Mouse (Mus musculus): ENCODE data around the gene Plekha6.

Gene Plekha6

GRCm38 (mm10) chr1:133163820-133164431 lies at the start of gene Plekha6:
Gene Plekha6, plus strand, starts transcription at chr1:133164210.
- DNase-seq (ENCODE audit: low spot score in 2 of 2) = peak; percentile 21 to 30

GRCm38 (mm10) chr1:133116108-133116507 lies 47.9 kb upstream of the Plekha6 start:
- DNase-seq (ENCODE audit: low spot score in 2 of 2) = no peak

DNA sequence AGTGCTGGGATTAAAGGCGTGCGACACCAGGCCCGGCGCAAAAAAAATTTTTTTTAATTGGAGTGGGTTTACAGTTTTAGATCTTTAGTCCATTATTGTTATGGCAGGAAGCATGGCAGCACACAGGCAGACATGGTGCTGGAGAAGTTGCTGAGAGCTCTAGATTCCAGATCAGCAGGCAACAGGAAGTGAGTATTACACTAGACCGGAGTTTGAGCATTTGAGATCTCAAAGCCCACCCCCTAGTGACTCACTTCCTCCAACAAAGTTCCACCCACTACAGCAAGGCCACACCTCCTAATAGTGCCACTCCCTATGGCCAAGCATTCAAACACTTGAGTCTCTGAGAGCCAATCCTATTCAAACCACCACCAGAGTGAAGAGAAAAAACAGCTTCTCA lies 45.9 kb upstream of the Plekha6 start:
- DNase-seq (ENCODE audit: low spot score in 2 of 2) = peak; percentile 34 to 37

GRCm38 (mm10) chr1:133118844-133119243 lies 45.2 kb upstream of the Plekha6 start:
- DNase-seq (ENCODE audit: low spot score in 2 of 2) = no peak

DNA sequence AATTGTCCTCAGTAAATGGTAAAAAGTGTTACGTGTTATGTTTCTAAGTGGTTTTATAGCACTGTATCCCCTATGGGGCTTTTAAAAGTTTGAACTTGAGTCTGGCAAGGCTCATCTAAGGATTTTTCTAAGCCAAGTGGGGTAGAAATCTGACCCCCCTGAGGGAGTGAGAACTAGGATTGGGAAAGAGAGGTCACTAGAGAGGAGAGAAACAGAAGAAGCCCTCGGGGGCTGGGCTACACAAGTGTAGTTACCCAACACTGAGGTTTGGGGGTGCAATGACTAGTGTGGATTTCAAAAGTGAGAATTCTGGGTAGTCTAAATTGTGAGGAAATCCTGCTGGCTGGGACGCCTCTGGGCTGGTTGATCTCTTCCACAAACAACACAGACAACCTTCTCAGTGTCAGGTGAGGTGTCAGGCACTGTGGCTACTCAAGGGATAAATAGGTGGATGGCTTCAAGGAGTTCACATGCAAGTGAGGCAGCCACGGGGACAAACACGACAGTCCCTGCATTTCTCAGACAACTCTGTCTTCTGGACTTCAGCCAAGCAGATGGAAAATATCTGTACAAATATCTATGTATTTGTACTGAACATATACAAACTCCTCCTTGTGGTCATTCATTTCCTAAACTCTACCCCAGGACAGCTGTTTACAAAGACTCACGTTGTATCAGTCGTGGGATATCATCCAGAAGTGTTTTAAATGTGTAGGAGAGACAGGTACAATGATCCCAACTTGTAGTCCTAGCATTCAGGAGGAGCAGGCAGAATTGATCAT lies 43.9 kb upstream of the Plekha6 start:
- DNase-seq (ENCODE audit: low spot score in 2 of 2) = no peak

GRCm38 (mm10) chr1:133121246-133121645 lies 42.8 kb upstream of the Plekha6 start:
- no peak for DNase-seq (ENCODE audit: low spot score in 2 of 2)

DNA sequence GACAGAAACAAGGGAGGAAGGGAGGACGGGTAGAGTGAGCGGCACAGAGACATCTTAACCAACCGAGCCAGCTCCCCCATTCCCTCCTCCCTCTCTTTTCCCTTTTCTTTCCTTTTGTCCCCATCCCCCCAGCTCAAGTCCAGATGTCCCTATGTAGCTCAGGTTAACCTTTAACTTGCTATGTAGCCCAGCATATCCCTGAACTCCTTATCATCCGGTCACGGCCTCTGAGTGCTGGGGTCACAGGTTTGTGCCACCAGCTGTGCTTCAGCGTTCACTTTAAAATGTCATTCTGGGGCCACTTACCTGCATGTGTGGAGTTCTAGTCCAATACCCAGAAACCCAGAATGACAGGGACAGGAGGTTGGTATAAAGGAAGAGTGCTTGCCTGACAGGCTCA lies 39.9 kb upstream of the Plekha6 start:
- no peak for DNase-seq (ENCODE audit: low spot score in 2 of 2)

DNA sequence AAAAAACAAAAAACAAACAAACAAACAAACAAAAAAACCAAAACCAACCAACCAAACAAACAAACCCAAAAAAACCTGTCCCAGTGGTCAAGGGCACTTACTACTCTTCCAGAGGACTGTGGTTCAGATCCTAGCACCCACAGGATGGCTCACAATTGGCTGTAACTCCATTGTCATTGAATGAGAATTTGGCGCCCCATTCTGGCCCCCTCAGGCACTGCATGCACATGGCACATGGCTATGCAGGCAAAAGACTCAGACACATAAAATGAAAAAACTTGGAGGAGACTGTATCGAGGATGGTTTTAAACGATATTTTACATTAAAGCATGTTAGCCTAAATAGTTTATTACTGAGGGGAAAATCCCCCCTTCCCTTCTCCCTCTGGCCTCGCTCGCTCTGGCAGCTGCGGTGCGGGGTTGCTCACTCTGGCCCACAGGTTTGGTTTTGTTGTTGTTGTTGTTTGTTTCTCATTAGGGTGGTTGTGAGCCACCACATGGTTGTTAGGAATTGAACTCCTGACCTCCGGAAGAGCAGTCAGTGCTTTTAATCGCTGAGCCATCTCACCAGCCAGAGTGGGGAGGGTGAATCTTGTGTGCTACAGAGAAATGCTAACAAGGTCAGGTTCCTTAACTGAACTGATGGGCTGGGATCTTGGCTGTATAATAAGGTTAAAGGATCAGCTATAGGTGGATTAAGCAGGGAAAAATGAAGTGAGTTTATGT lies 38.2 kb upstream of the Plekha6 start:
- DNase-seq (ENCODE audit: low spot score in 2 of 2) = no peak

DNA sequence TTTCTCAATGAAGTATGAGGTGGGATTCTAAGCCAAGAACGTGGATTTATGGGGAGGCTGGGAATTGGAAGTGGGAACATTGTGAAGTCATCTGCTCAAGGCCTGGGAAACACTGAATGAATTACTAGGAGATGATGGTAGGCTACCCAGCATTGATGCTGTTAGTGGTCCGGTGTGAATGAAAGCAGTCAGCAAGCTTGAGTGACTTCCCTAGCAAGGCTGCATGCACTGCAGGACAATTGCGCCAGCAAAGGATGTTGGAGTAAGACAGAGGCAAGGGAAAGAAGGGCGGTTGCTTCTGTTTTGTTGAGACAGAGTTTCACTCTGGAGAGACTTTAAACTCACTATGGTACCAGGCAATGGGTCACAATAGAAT lies 37.7 kb upstream of the Plekha6 start:
- no peak for DNase-seq (ENCODE audit: low spot score in 2 of 2)

GRCm38 (mm10) chr1:133127328-133127727 lies 36.7 kb upstream of the Plekha6 start:
- no peak for DNase-seq (ENCODE audit: low spot score in 2 of 2)

GRCm38 (mm10) chr1:133129471-133130221 lies 34.4 kb upstream of the Plekha6 start:
- no peak for DNase-seq (ENCODE audit: low spot score in 2 of 2)

DNA sequence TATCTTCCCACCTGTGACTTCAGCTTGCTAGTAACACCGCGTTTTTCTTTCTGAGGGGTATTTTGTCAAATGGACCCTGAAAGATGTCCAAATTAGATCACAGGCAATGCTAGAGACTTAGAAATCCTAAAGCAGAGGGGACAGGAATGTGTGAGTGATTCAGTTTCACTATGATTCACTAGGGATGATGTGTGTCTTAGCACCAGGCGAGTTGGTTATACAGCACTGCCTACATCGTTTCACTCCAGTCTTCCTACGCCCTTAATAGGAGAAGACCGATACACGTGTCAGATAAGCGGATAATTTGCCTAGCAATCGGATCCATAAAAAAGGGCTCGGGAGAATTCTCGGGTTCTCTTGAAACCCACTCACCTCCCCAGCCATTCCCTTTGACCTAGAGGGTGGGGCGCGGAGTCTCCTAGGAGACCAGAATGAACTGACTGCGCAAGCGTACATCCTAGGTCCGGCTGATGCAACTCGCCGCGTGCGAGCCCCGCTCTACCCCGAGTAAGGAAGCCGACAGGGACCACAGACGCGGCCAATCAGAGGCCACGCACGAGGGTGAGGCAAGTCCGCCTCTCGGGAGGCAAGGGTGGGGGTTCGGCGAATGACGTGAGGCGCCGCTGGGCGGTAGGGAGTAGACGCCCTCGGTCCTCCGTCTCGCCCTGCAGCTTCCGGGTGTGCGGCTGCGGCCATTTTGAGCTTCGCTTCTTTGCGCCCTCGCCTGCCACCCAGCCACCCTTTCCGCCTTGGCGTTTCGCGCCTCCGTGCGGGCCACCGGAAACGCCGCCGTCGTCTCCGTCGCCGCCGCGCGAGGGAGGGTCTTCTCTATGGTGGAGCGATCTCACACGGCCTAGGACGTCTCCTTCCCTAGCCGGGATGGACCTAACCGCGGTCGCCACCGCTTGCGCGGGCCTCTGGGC lies 33.1 kb upstream of the Plekha6 start, which contains the start of gene Ppp1r15b:
Gene Ppp1r15b, plus strand, starts transcription at position 506 of the 923 bp plus-strand sequence.
- peak; percentile 99 for DNase-seq (ENCODE audit: low spot score in 2 of 2)

DNA sequence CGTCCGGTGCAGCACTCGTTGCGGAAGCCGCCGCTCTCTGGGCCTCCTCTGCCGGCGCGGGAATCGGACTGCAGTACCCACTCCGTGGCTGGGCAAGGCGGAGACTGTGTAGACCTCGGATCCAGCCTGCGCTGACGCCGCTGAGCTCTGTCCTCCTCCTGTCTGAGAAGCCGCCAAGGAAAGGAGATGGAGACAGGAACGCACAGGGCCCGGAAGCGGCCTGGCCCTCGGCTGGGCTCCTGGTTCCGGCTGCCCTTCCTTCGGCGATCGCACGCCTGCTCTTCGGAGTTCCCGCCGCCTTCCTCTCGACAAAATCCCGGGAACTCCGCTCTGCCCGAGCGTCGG lies 32.5 kb upstream of the Plekha6 start:
- no peak for DNase-seq (ENCODE audit: low spot score in 2 of 2)

- peak in 1 of 2 experiments; percentile 10 for DNase-seq (ENCODE audit: low spot score in 2 of 2)
Measured at GRCm38 (mm10) chr1:133131936-133132335, 32.1 kb upstream of the Plekha6 start.

DNA sequence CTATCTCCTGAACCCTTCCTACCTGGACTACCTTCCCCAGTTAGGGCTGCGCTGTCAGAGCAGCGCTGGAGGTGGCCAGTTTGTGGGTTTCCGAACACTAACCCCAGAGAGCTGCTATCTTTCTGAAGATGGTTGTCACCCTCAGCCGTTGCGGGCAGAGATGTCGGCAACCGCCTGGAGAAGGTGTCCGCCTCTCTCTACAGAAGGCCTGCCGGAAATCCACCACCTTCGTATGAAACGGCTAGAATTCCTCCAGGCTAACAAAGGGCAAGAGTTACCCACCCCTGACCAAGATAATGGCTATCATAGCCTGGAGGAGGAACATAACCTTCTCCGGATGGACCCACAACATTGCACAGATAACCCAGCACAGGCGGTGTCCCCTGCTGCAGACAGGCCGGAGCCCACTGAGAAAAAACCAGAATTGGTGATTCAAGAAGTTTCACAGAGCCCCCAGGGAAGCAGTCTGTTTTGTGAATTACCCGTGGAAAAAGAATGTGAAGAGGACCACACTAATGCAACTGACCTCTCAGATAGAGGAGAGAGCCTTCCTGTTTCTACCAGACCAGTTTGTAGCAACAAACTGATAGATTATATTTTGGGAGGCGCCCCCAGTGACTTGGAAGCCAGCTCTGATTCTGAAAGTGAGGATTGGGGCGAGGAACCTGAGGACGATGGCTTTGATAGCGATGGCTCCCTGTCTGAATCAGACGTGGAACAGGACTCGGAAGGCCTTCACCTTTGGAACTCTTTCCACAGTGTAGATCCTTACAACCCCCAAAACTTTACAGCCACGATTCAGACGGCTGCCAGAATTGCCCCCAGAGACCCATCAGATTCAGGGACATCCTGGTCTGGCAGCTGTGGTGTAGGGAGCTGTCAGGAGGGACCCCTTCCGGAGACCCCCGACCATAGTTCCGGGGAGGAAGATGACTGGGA lies 31.4 kb upstream of the Plekha6 start:
- peak; percentile 45 to 60 for DNase-seq (ENCODE audit: low spot score in 2 of 2)

DNA sequence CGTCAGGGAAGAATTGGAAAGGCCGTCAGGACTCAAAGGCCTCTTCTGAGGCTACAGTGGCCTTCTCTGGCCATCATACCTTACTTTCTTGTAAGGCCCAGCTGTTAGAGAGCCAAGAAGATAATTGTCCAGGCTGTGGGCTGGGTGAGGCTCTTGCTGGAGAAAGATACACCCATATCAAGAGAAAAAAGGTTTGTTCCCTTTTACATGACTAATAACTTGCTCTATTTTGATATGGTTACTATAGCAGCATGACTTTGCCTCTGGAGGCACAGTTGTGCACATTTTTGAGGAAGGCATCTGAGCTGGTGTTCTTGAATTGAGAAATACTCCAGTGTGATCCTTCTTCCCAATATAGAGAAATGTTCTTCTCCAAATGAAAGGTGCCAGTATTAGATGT lies 30.6 kb upstream of the Plekha6 start:
- no peak for DNase-seq (ENCODE audit: low spot score in 2 of 2)

- DNase-seq (ENCODE audit: low spot score in 2 of 2) = no peak
Measured at GRCm38 (mm10) chr1:133134071-133134470, 29.9 kb upstream of the Plekha6 start.

GRCm38 (mm10) chr1:133134881-133135280 lies 29.1 kb upstream of the Plekha6 start:
- no peak for DNase-seq (ENCODE audit: low spot score in 2 of 2)

- DNase-seq (ENCODE audit: low spot score in 2 of 2) = no peak
Measured at GRCm38 (mm10) chr1:133135808-133136207, 28.2 kb upstream of the Plekha6 start.

DNA sequence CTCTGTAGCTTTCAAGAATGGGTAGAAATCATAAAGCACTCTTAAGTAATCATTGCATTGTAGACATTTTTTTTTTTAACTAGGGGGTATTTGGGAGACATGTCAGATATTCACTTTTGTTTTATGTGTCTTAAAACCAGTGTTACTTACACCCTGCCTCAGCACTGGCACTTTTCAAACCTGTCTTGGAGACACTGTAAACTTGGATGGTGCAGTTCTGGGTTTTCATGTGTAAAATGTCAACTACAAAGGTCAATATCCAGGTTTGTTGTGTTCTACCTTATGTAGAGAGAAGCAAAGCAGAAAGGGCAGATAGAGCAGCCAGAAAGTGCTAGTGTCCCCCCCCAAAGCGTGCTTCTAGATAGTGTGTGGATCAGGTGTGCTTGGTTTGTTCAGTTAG lies 25.6 kb upstream of the Plekha6 start:
- no peak for DNase-seq (ENCODE audit: low spot score in 2 of 2)

All from natural killer cell, adult 2 months (primary cell).